Mouse (Mus musculus) left cerebral cortex, postnatal 10 days (tissue): ENCODE results near the gene Plcz1. TPM values are rescaled to one million over a fixed set of nuclear protein-coding genes. Genes with fewer than 3 reads are reported as not detected.

ENCODE experiments used
- DNase-seq, 2 experiments: peaks; one replicate each; pipeline ENCODE4 v3.0.0; 2021 to 2022; ENCODE audit warnings: low spot score in 2 of 2, mixed read lengths in 1 of 2; ENCODE audit errors: extremely low spot score in 1 of 2
- intact Hi-C: fragments of 180-260 bp; cut with DNase I; formaldehyde crosslinking; loops from one replicate; pipeline ENCODE4 v1.15.1; 2025
- total RNA-seq, 2 experiments: library from RNA; stranded (reverse); gene quantifications; 2 replicates each; pipeline ENCODE4 v1.2.3; 2021

The Plcz1 gene
- total RNA-seq, 2 experiments from 2014 or later = 1.8 to 2.1 TPM

DNA sequence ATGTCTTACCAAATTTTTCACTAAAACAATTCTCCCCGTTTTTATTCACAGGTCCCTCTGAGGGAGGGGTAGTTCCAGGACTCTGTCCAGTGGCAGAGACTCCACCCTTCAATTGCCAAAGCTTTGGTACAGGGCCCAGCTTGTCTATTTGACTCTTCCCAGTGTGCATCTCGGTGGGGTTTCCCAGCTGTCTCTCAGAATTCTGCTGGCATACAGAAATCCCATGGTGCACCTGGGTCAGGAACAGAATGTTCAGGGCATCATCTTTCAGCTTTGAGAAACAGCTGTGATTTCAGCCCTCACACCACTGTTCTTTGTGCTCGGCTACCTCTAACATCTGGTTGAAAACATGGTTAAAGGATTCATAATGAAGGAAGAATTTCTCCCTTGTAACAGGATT lies 77.5 kb downstream of the Plcz1 start:
- intact Hi-C loops = no loop called here
- DNase-seq = no peak

DNA sequence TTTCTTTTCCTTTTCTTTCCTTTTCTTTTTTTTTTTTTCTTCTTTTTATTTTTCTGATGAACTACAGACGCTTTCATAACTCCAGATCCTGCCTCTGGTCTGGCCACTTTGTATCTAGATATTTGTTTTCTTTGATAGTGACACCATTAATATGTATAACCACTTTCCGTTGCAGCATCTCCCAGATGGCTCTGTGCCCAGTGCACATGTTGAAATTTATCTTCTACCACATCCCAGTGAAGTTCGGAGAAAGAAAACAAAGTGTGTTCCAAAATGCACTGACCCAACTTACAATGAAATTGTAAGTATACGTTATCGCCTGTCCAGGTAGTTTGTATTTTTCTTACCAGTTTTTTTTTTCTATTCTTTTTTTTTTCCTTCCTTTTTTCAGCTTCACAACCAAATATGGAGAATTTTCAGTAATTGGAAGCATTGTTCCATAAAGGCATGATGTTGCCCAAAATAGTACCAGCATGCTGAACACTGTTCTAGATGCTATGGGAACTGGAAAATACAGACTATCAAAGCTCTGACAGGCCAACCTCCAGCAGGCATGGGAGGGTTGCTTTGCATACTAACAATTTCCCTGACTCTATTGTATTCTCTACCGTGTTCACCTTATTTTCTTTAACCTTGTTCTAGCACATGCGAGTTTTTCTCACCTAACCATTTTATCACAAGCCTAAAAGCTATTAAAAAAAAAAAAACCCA lies 83.6 kb downstream of the Plcz1 start:
- no peak for DNase-seq
- intact Hi-C loops = no loop called here

DNA sequence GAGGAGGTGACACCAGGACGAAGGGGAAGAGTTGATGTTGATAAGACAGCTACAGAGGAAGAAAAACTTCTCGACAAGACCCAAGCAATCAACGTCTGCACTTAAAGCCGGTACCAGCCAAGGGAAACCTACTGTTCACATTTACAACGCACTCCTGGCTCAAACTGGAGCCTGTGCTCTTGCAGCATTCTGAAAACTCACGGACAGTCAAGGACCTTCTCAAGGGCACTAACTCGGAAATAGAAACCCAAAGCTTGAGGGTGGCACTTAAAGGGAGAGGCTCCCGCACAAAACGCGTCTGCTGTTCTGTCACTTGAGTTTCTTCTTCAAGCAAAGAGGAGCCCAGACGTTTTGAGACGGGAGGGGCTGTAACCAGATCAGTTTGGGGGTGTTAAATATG lies 87.7 kb downstream of the Plcz1 start:
- intact Hi-C loops = no loop called here
- no peak for DNase-seq

DNA sequence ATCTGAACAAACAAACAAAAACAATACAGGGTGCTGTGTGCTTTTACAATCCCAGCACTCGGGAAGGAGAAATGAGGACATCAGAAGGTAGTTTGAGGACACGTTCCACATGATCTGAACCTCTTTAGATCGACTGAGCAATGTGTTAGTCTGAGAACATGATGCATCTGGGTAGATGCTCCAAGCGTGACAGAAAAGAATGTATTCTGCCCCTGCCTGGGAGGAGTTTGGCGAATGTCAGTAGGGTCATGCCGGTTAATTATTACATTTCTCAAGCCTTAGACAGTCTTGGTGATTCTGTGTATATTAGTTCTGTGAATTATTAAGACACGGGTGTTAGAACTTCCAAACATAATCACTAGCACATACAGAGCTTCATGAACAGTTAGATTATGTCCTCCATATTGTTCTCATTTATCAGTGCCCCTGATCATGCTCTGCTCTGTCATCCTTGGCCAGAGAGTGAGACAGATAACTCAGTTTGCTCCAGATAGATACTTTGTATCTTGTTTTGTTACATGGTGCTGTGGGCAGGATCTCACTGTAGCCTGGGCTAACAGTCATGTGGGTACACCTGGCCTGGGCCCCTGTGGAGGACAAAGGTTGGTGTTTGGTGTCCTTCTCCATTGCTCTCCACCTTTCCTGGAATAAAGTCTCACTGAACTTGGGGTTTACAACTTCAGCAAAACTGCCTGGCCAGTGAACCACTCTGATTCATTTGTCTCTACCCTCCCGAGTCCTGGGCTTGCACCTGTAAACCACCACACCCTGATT lies 94.0 kb downstream of the Plcz1 start:
- no peak for DNase-seq

More for the DNA sequence above, 94.0 kb downstream of the Plcz1 start:
- intact Hi-C loops = no loop called here

Other genes with a start within 250 kb of the Plcz1 start
- not detected for gene Capza3, start 205 bp downstream of the Plcz1 start, total RNA-seq